Mouse (Mus musculus) midbrain, embryonic 16.5 days (tissue): ENCODE data around the gene Kbtbd4. TPM values are rescaled to one million over a fixed set of nuclear protein-coding genes. Genes with fewer than 3 reads are reported as not detected.

Experiments
- ATAC-seq: fragments of 200-750 bp; cut with Nextera tagmentation; 2 replicates; pipeline ENCODE4 v1.8.0; 2017; ENCODE audit warnings: moderate TSS enrichment
- H3K27ac ChIP-seq: fragments of 300-500 bp; sonication (generic); 2 replicates; pipeline ENCODE4 v1.5.1; 2014; ENCODE audit warnings: mild to moderate bottlenecking, low read length, mixed read lengths
- H3K27me3 ChIP-seq: fragments of 300-500 bp; sonication (generic); 2 replicates; pipeline ENCODE4 v1.6.1; 2014; ENCODE audit warnings: low read depth, low read length, mixed read lengths; ENCODE audit not compliant: control insufficient read depth, insufficient read depth
- H3K36me3 ChIP-seq: fragments of 300-500 bp; sonication (generic); 2 replicates; pipeline ENCODE4 v1.6.1; 2014; ENCODE audit warnings: mild to moderate bottlenecking, low read length, moderate library complexity, mixed read lengths; ENCODE audit not compliant: control insufficient read depth, insufficient read depth
- H3K4me1 ChIP-seq: fragments of 300-500 bp; sonication (generic); 2 replicates; pipeline ENCODE4 v1.6.1; 2014; ENCODE audit warnings: mild to moderate bottlenecking, low read length, mixed read lengths; ENCODE audit not compliant: control insufficient read depth, insufficient read depth
- H3K4me2 ChIP-seq: fragments of 300-500 bp; sonication (generic); 2 replicates; pipeline ENCODE4 v1.6.1; 2014; ENCODE audit warnings: mild to moderate bottlenecking, low read length, mixed read lengths
- H3K4me3 ChIP-seq: fragments of 300-500 bp; sonication (generic); 2 replicates; pipeline ENCODE4 v1.5.1; 2014; ENCODE audit warnings: low read depth, mild to moderate bottlenecking, low read length, moderate library complexity, mixed read lengths
- H3K9ac ChIP-seq: fragments of 300-500 bp; sonication (generic); 2 replicates; pipeline ENCODE4 v1.6.1; 2014; ENCODE audit warnings: low read depth, low read length, mixed read lengths
- H3K9me3 ChIP-seq: fragments of 300-500 bp; sonication (generic); replicated peaks from 2 replicates; pipeline ENCODE4 v1.6.1; 2014; ENCODE audit warnings: mild to moderate bottlenecking, low read length, mixed read lengths; ENCODE audit not compliant: control insufficient read depth, poor library complexity, severe bottlenecking
- WGBS: fragments of 180-500 bp; shearing (Covaris S2); extraction: QIAGEN DNeasy Blood & Tissue Kit; methylation state at CpG from one replicate; pipeline ENCODE4 v1.1.7; 2014; 5-methylcytosine and 5-hydroxymethylcytosine counted together
- polyA plus RNA-seq: library from polyadenylated mRNA; unstranded; fragments of >200 nt; fragmentation: Nextera tagmentation; extraction: Ambion mirVana; gene quantifications from 2 replicates; pipeline ENCODE4 v1.2.1, GENCODE M21; 2015

The Kbtbd4 gene
- polyA plus RNA-seq, 1 experiment from 2014 or later: 62.6 TPM

DNA sequence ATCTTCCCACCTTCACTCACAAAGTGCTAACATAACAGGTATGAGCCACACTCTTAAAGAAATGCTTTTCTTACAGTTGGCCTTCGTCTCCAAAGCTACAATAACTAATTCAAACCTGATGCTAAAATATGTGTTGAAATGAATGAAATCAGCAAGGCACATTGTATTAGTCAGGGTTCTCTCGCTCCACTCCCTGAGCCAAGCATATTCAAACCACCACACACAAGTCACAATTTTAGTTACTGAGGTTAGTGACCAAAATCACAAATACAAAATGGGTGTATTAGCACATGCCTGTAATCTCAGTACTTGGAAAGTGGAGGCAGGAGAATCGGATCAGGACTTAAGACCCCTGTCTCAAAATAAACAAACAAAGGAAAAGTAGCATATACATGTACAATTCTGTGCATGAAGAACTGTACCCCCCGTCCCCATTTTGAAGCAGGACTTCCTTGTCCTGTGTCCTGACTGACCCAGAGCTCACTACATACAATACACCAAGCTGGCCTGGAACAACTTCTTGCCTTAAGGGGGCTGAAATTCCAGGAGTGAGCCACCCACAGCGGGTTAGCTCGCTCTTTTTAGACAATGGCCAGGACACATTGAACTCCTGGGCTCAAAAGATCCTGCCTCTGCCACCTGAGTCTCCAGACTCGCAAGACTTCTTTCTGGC, 12.2 kb downstream of the Kbtbd4 start:
- Histone ChIP-seq H3K4me1 (peaks cover 22% of the 10 kb centered on the region), H3K27ac (peak overlapping the region; percentile 94), H3K4me3 (peak overlapping the region; percentile 60), H3K36me3 (peaks cover 3% of the 10 kb centered on the region), H3K4me2 (peak overlapping the region; percentile 92), H3K9ac (peak overlapping the region; percentile 98), H3K27me3 (no peaks in the 10 kb centered on the region), H3K9me3 (no peaks in the 10 kb centered on the region)
- ATAC-seq: peak; percentile 22; the same call in 1 of the 2 replicates
- 25% methylated on average over 7 of the region's 7 CpGs for WGBS

DNA sequence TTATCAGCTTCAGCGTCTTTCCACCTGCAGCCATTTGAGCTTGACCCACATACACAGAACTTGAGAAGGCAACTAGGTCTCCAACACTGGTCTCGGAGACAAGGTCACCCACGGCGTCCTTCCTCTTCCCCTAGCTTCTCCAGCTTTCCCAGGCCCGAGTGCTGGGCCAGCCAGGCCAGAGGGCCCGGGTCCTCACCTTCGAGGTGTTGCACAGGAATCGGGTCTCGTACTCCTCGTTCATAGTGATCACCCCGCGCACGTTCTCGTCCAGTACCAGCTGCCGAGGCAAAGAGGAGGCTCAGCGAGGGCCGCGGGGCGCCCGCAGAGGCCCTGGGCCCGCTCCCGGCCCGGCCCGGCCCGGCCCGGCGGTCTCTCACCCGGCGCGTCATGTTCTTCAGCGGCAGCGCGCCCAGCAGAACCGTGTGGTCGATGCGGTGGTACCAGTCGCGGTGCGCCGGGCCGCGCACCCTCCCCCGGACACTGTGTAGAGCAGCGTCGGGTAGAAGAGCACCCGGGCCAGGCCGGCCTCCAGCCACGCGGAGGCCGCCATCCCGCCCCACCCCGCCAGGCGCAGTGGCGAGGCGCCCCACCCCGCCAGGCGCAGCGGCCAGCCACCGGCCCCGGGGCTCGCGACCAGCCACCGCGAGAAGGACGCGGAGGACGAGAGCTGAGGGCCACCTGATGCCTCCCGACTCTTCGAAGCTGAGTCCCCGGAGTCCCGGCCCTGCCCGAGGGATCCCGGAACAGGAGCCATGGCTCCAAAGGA, 12.9 kb downstream of the Kbtbd4 start:
- peak; percentile 90 for ATAC-seq
- Histone ChIP-seq H3K27ac (peak overlapping the region; percentile 94), H3K36me3 (peaks cover 3% of the 10 kb centered on the region; the same call in 1 of the 2 replicates), H3K27me3 (no peaks in the 10 kb centered on the region), H3K4me3 (peak overlapping the region; percentile 60), H3K4me2 (peak overlapping the region; percentile 92), H3K4me1 (peaks cover 22% of the 10 kb centered on the region), H3K9me3 (no peaks in the 10 kb centered on the region), H3K9ac (peak overlapping the region; percentile 98)
- WGBS: under 1% methylated on average over 71 of the region's 73 CpGs

DNA sequence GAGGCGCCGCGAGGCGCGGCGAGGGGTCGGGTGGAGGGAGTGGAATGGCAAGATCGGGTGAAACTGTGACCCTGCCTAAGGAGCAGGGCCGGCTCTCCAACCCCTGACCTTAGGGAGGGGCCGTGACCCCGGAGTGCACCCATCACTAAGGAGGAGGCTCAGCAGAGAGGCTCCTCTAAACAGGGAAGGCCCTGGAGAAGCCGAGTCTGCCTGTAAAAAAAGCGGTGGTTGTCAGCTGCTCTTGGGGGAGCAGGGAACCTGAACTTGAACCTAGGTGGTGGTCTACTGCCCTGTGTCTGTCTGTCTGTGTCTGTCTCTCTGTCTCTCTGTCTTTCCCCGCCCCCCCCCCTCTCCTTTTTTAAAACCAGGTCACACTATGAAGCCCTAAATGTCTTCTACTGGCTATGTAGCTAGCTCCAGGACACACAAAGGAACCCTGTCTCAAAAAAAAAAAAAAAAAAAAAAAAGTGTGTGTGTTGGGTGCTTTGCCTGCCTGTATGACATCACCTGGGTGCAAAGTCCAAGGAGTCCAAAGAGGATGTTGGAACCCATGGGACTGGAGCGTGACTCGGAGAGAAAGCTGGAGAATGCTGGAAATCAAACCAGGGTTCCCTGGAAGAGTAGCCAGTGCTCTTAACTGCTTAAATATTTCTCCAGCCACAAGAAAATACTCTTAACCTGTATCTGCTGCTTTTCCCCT, 13.6 kb downstream of the Kbtbd4 start:
- Histone ChIP-seq H3K9ac (peak overlapping the region; percentile 98), H3K27me3 (no peaks in the 10 kb centered on the region), H3K4me1 (peaks cover 22% of the 10 kb centered on the region), H3K4me3 (peak overlapping the region; percentile 60), H3K27ac (peak overlapping the region; percentile 94), H3K4me2 (peak overlapping the region; percentile 92), H3K36me3 (no peaks in the 10 kb centered on the region), H3K9me3 (no peaks in the 10 kb centered on the region)
- 11% methylated on average over 16 of the region's 16 CpGs for WGBS
- peak; percentile 53 for ATAC-seq

DNA sequence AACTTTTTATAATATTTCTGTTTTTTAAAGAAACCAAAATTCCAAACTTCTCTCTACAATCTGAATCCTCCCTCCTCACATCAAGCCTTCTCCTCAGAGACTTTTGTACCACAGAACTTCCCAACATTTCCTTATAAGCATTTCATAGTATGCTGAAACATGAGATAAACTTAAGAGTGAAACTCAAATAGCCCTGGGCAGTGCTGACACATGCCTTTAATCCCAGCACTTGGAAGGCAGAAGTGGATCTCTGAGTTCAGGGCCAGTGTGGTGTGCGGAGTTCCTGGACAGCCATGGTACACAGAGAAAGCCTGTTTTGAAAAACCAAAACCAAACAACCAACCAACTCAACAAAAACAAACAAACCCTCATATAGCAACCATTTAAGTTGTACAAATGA, 16.6 kb downstream of the Kbtbd4 start:
- H3K27me3 ChIP-seq: no peaks in the 10 kb centered on the region
- no peak overlapping the region for H3K4me2 ChIP-seq
- no peaks in the 10 kb centered on the region for H3K36me3 ChIP-seq
- no peak overlapping the region for H3K4me3 ChIP-seq
- H3K27ac ChIP-seq: no peak overlapping the region
- ATAC-seq: no peak
- no peaks in the 10 kb centered on the region for H3K9me3 ChIP-seq
- 85% methylated on average over 1 of the region's 1 CpGs for WGBS
- no peak overlapping the region for H3K9ac ChIP-seq
- H3K4me1 ChIP-seq: peaks cover 13% of the 10 kb centered on the region

DNA sequence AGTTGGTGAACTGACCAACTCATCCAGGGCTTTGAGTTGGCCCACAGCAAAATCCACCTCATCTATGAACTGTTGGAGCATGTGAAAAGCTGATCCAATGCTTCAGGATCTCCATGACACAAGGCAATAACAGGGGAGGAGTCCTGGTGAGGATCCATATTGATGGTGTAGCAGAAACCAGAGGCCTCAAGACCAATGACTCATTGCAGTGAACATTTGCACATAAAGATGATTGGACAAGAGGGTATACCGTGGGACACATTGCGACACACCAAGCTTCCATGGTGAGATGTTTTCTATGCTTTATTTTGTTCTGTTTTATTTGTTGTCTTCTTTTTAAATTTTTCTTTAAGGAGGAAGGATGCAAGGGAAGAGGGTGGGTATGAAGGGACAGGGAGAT, 18.1 kb downstream of the Kbtbd4 start:
- no peaks in the 10 kb centered on the region for H3K9me3 ChIP-seq
- H3K27ac ChIP-seq: no peak overlapping the region
- H3K36me3 ChIP-seq: no peaks in the 10 kb centered on the region
- no peak for ATAC-seq
- H3K4me1 ChIP-seq: peaks cover 5% of the 10 kb centered on the region
- 90% methylated on average over 2 of the region's 2 CpGs for WGBS
- no peak overlapping the region for H3K9ac ChIP-seq
- H3K27me3 ChIP-seq: no peaks in the 10 kb centered on the region
- H3K4me3 ChIP-seq: no peak overlapping the region
- no peak overlapping the region for H3K4me2 ChIP-seq

DNA sequence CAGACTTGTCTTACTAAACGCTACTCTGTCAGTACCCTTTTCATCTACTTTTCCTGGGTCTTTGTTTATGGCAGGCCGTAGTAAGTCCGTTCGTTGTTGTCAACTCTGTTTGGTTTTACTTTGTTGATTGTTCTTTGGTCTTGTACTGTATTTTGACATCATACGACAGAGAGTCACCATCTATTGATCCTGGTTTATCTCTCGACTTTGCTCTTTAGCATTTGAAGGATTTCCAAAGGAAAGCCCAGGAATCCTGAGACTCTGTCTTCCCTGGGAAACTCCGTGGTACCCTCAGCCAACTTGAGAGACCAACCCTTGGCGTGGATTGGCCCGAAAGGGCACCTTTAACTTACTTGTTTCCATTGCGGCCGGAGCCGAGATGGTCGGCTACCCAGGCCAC, 24.0 kb downstream of the Kbtbd4 start:
- Histone ChIP-seq H3K4me2 (no peak overlapping the region), H3K4me3 (no peak overlapping the region), H3K36me3 (no peaks in the 10 kb centered on the region), H3K27me3 (no peaks in the 10 kb centered on the region), H3K27ac (no peak overlapping the region), H3K9me3 (no peaks in the 10 kb centered on the region), H3K4me1 (no peaks in the 10 kb centered on the region), H3K9ac (no peak overlapping the region)
- ATAC-seq: no peak
- WGBS: 86% methylated on average over 13 of the region's 13 CpGs

DNA sequence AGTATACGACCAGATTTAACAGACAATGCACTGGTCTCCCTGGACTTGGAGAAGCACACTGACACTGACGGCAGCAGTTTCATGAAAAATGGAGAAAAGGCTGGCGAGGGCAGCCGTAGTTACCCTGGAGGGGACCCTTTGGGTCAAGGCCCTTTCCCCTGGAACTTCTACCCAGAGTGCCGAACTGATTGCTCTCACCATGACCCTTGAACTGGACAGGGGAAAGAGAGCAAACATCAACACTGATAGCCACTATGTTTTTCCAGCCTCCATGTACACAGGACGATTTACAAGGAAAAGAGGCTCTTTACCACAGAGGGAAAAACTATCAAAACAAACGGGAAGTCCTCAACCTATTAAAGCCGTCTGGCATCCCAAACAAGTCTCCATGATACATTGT, 27.3 kb downstream of the Kbtbd4 start:
- Histone ChIP-seq H3K27ac (no peak overlapping the region), H3K9me3 (no peaks in the 10 kb centered on the region), H3K4me3 (no peak overlapping the region), H3K4me1 (no peaks in the 10 kb centered on the region), H3K4me2 (no peak overlapping the region), H3K9ac (no peak overlapping the region), H3K36me3 (no peaks in the 10 kb centered on the region), H3K27me3 (no peaks in the 10 kb centered on the region)
- no peak for ATAC-seq
- 85% methylated on average over 8 of the region's 8 CpGs for WGBS

DNA sequence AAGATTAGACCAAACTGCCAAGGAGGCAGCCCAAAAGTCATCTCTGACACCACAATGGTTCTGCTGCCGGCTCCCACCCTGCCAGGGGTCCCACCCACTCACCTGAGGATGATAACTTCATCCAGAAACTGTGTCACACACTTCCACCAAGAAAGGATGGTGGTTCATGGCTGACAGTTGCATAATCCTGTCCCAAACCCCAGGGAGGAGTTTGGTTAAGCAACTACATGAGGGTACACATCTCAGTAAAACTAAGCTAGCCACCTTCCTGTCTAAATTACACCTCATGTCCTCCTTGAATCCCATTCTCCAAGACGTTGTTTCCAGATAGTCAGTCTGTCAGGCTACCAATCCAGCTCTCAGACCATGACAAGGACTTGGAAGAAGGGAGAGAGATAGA, 27.7 kb downstream of the Kbtbd4 start:
- H3K27ac ChIP-seq: no peak overlapping the region
- H3K4me3 ChIP-seq: no peak overlapping the region
- no peak overlapping the region for H3K4me2 ChIP-seq
- no peak for ATAC-seq
- no peaks in the 10 kb centered on the region for H3K36me3 ChIP-seq
- no peaks in the 10 kb centered on the region for H3K27me3 ChIP-seq
- H3K9me3 ChIP-seq: no peaks in the 10 kb centered on the region
- H3K9ac ChIP-seq: no peak overlapping the region
- WGBS: 74% methylated on average over 2 of the region's 2 CpGs
- H3K4me1 ChIP-seq: no peaks in the 10 kb centered on the region

DNA sequence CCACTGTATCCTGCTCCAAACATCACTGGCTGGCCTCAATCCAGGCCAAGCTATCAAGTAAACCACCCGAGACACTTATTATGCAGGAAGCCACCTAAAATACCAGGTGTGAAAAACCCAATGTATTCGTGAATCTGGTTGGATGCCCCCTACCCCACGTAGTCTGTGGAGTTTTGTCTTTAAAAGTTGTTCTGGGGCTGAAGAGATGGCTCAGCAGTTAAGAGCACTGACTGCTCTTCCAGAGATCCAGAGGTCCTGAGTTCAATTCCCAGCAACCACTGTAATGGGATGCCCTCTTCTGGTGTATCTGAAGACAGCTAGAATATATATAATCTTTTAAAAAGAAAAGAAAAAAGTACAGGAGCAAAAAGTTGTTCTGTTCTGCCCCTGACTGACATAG, 33.8 kb downstream of the Kbtbd4 start:
- WGBS: 69% methylated on average over 3 of the region's 3 CpGs
- H3K9me3 ChIP-seq: no peaks in the 10 kb centered on the region
- H3K36me3 ChIP-seq: no peaks in the 10 kb centered on the region
- no peak overlapping the region for H3K9ac ChIP-seq
- H3K27me3 ChIP-seq: no peaks in the 10 kb centered on the region
- H3K4me1 ChIP-seq: peaks cover 26% of the 10 kb centered on the region
- H3K27ac ChIP-seq: no peak overlapping the region
- ATAC-seq: no peak
- H3K4me2 ChIP-seq: no peak overlapping the region
- H3K4me3 ChIP-seq: no peak overlapping the region
